Mouse (Mus musculus) brown adipose tissue, adult 24 weeks (tissue): Measurements from ENCODE around the gene Hivep3. TPM values are rescaled to one million over a fixed set of nuclear protein-coding genes. Genes with fewer than 3 reads are reported as not detected.

Source experiments
- H3K27ac ChIP-seq: fragments of 200-500 bp; replicated peaks from 2 replicates; pipeline ENCODE4 v1.5.1; 2012; ENCODE audit warnings: low read depth, mild to moderate bottlenecking, low read length
- H3K4me1 ChIP-seq: fragments of 200-500 bp; 2 replicates; pipeline ENCODE4 v1.6.1; 2012; ENCODE audit warnings: low read length, mixed read lengths; ENCODE audit not compliant: control insufficient read depth, insufficient read depth, insufficient read length
- H3K4me3 ChIP-seq: fragments of 200-500 bp; 2 replicates; pipeline ENCODE4 v1.5.1; 2012; ENCODE audit warnings: low read depth, mild to moderate bottlenecking, low read length, moderate library complexity; ENCODE audit not compliant: insufficient read depth
- polyA plus RNA-seq: library from polyadenylated mRNA; stranded (reverse); fragments of >200 nt; gene quantifications from 2 replicates; pipeline ENCODE4 v1.2.4, GENCODE M21; 2012; ENCODE audit not compliant: missing spikeins, insufficient read depth, insufficient read length

Gene Hivep3
- polyA plus RNA-seq, result 2.2 and 6.1 TPM in 2 replicates

GRCm38 (mm10) chr4:119733184-119733880 lies at the start of gene Hivep3:
Hivep3 (plus strand) TSS chr4:119733784.
- Histone ChIP-seq H3K4me3 (peak within 1 kb of the TSS; percentile 71), H3K27ac (peak within 1 kb of the TSS; percentile 65), H3K4me1 (0 out of 2 replicates have a peak, but pooled peaks cover 2% of the 10 kb centered on the region)

GRCm38 (mm10) chr4:119685746-119686145 lies 47.8 kb upstream of the Hivep3 start:
- H3K4me1 ChIP-seq, result no peaks in the 10 kb centered on the region
- H3K27ac ChIP-seq, result no peak overlapping the region
- no peak overlapping the region for H3K4me3 ChIP-seq

GRCm38 (mm10) chr4:119698339-119698738 lies 35.2 kb upstream of the Hivep3 start:
- Histone ChIP-seq H3K4me3 (no peak overlapping the region), H3K4me1 (0 out of 2 replicates have a peak, but pooled peaks cover 2% of the 10 kb centered on the region), H3K27ac (no peak overlapping the region)

GRCm38 (mm10) chr4:119701269-119701954 lies 32.2 kb upstream of the Hivep3 start:
- Histone ChIP-seq H3K4me3 (no peak overlapping the region), H3K27ac (no peak overlapping the region), H3K4me1 (0 out of 2 replicates have a peak, but pooled peaks cover 2% of the 10 kb centered on the region)

GRCm38 (mm10) chr4:119703965-119704364 lies 29.6 kb upstream of the Hivep3 start:
- no peaks in the 10 kb centered on the region for H3K4me1 ChIP-seq
- no peak overlapping the region for H3K4me3 ChIP-seq
- H3K27ac ChIP-seq, result no peak overlapping the region

GRCm38 (mm10) chr4:119707326-119707725 lies 26.3 kb upstream of the Hivep3 start:
- Histone ChIP-seq H3K27ac (no peak overlapping the region), H3K4me1 (no peaks in the 10 kb centered on the region)

GRCm38 (mm10) chr4:119707751-119708150 lies 25.8 kb upstream of the Hivep3 start:
- H3K4me3 ChIP-seq, result no peak overlapping the region
- H3K27ac ChIP-seq, result no peak overlapping the region
- H3K4me1 ChIP-seq, result no peaks in the 10 kb centered on the region

More at GRCm38 (mm10) chr4:119707326-119707725, 26.3 kb upstream of the Hivep3 start:
- no peak overlapping the region for H3K4me3 ChIP-seq

- no peak overlapping the region for H3K4me3 ChIP-seq
- no peak overlapping the region for H3K27ac ChIP-seq
- H3K4me1 ChIP-seq, result no peaks in the 10 kb centered on the region
These were observed 23.4 kb upstream of the Hivep3 start for GRCm38 (mm10) chr4:119710208-119710607.

- peaks cover 16% of the 10 kb centered on the region; the same call in 1 of the 2 replicates for H3K4me1 ChIP-seq
- no peak overlapping the region for H3K27ac ChIP-seq
- no peak overlapping the region for H3K4me3 ChIP-seq
These were observed 16.1 kb upstream of the Hivep3 start for GRCm38 (mm10) chr4:119717443-119717842.

GRCm38 (mm10) chr4:119721531-119721930 lies 12.1 kb upstream of the Hivep3 start:
- no peak overlapping the region for H3K27ac ChIP-seq
- peaks cover 19% of the 10 kb centered on the region; the same call in 1 of the 2 replicates for H3K4me1 ChIP-seq
- no peak overlapping the region for H3K4me3 ChIP-seq

GRCm38 (mm10) chr4:119726074-119726473 lies 7.5 kb upstream of the Hivep3 start:
- peak overlapping the region; percentile 24 for H3K27ac ChIP-seq
- peaks cover 10% of the 10 kb centered on the region; the same call in 1 of the 2 replicates for H3K4me1 ChIP-seq
- no peak overlapping the region for H3K4me3 ChIP-seq

- peaks cover 5% of the 10 kb centered on the region; the same call in 1 of the 2 replicates for H3K4me1 ChIP-seq
- H3K4me3 ChIP-seq, result no peak overlapping the region
- no peak overlapping the region for H3K27ac ChIP-seq
These were observed 5.7 kb upstream of the Hivep3 start for GRCm38 (mm10) chr4:119727871-119728270.

GRCm38 (mm10) chr4:119733942-119734341 lies 358 bp downstream of the Hivep3 start:
- H3K4me3 ChIP-seq, result peak overlapping the region; percentile 69
- no peak overlapping the region for H3K27ac ChIP-seq
- H3K4me1 ChIP-seq, result 0 out of 2 replicates have a peak, but pooled peaks cover 2% of the 10 kb centered on the region

- Histone ChIP-seq H3K27ac (no peak overlapping the region), H3K4me3 (peak overlapping the region; percentile 69), H3K4me1 (0 out of 2 replicates have a peak, but pooled peaks cover 2% of the 10 kb centered on the region)
These were observed 768 bp downstream of the Hivep3 start for GRCm38 (mm10) chr4:119734352-119734751.

GRCm38 (mm10) chr4:119738641-119739040 lies 5.1 kb downstream of the Hivep3 start:
- no peak overlapping the region for H3K4me3 ChIP-seq
- 0 out of 2 replicates have a peak, but pooled peaks cover 2% of the 10 kb centered on the region for H3K4me1 ChIP-seq
- no peak overlapping the region for H3K27ac ChIP-seq
